Mouse (Mus musculus) midbrain, postnatal 0 days (tissue): ENCODE results near the gene Pth2. TPM values are rescaled to one million over a fixed set of nuclear protein-coding genes. Genes with fewer than 3 reads are reported as not detected.

ENCODE experiments used
- ATAC-seq: fragments of 200-750 bp; cut with Nextera tagmentation; 2 replicates; pipeline ENCODE4 v1.8.0; 2017; ENCODE audit warnings: moderate number of reproducible peaks, mild to moderate bottlenecking, moderate TSS enrichment, moderate library complexity; ENCODE audit not compliant: low FRiP score
- DNase-seq: peaks from one replicate; pipeline ENCODE4 v3.0.0-alpha.2; 2015; ENCODE audit warnings: low spot score
- H3K27ac ChIP-seq: fragments of 300-500 bp; sonication (generic); 2 replicates; pipeline ENCODE4 v1.5.1; 2014; ENCODE audit warnings: low read depth, mild to moderate bottlenecking, low read length, mixed read lengths
- H3K27me3 ChIP-seq: fragments of 300-500 bp; sonication (generic); 2 replicates; pipeline ENCODE4 v1.6.1; 2014; ENCODE audit warnings: low read length, control low read depth, mixed read lengths; ENCODE audit not compliant: insufficient read depth
- H3K36me3 ChIP-seq: fragments of 300-500 bp; sonication (generic); 2 replicates; pipeline ENCODE4 v1.6.1; 2014; ENCODE audit warnings: low read length, control low read depth, mixed read lengths; ENCODE audit not compliant: insufficient read depth
- H3K4me1 ChIP-seq: fragments of 300-500 bp; sonication (generic); 2 replicates; pipeline ENCODE4 v1.6.1; 2014; ENCODE audit warnings: mild to moderate bottlenecking, control low read depth, antibody characterized with exemption, low read length, mixed read lengths; ENCODE audit not compliant: insufficient read depth
- H3K4me2 ChIP-seq: fragments of 300-500 bp; sonication (generic); 2 replicates; pipeline ENCODE4 v1.6.1; 2014; ENCODE audit warnings: low read depth, mild to moderate bottlenecking, low read length, mixed read lengths; ENCODE audit not compliant: poor library complexity, severe bottlenecking
- H3K4me3 ChIP-seq: fragments of 300-500 bp; sonication (generic); 2 replicates; pipeline ENCODE4 v1.5.1; 2014; ENCODE audit warnings: low read depth, mild to moderate bottlenecking, low read length, moderate library complexity
- H3K9ac ChIP-seq: fragments of 300-500 bp; sonication (generic); replicated peaks from 2 replicates; pipeline ENCODE4 v1.6.1; 2014; ENCODE audit warnings: mild to moderate bottlenecking, low read length, moderate library complexity, mixed read lengths; ENCODE audit not compliant: poor library complexity, severe bottlenecking
- H3K9me3 ChIP-seq: fragments of 300-500 bp; sonication (generic); 2 replicates; pipeline ENCODE4 v1.6.1; 2016; ENCODE audit warnings: low read length, control low read depth
- CTCF ChIP-seq: IDR thresholded peaks from 2 replicates; pipeline ENCODE4 v1.5.1; 2016; ENCODE audit warnings: antibody characterized with exemption, mild to moderate bottlenecking
- WGBS: fragments of 180-500 bp; shearing (Covaris S2); extraction: QIAGEN DNeasy Blood & Tissue Kit; methylation state at CpG from one replicate; pipeline ENCODE4 v1.1.7; 2014; 5-methylcytosine and 5-hydroxymethylcytosine counted together
- polyA plus RNA-seq: library from polyadenylated mRNA; unstranded; fragments of >200 nt; fragmentation: Nextera tagmentation; extraction: Ambion mirVana; gene quantifications from 2 replicates; pipeline ENCODE4 v1.2.1, GENCODE M21; 2015
- total RNA-seq: library from RNA; depleted of rRNA; stranded (reverse); fragments of >200 nt; gene quantifications from 2 replicates; pipeline ENCODE4 v1.2.3, GENCODE M21; 2014

The Pth2 gene
- total and polyA plus RNA-seq, 2 experiments from 2014 or later = 0.93 TPM; not detected in 1

DNA sequence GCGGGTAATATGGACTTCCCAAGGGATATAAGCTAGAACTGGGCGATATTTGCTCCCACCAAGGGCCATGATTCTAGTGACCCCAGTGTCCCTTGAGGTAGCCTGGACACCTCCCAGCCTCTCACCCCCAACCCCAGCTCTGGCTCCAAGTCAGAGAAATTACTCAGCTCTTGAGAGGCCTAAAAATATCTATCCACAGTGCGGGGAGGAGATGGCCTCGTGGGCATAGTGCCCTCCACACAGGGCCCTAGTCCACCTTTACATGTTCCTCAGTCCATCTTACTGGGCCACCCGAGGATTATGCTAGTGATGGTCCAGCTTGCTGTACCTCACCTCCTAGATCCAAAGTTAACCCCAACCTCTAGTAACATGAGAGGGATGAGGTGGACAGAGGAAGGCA is 16.0 kb upstream of the Pth2 start:
- Histone ChIP-seq H3K27me3 (peaks cover 58% of the 10 kb centered on the region), H3K9ac (no peak overlapping the region), H3K4me1 (peaks cover 12% of the 10 kb centered on the region; the same call in 1 of the 2 replicates), H3K4me3 (no peak overlapping the region), H3K9me3 (no peaks in the 10 kb centered on the region), H3K27ac (no peak overlapping the region), H3K36me3 (peaks cover 6% of the 10 kb centered on the region), H3K4me2 (no peak overlapping the region)
- WGBS = 71% methylated on average over 5 of the region's 5 CpGs
- ATAC-seq (no peak), DNase-seq (no peak)
- no peak for TF ChIP-seq CTCF

DNA sequence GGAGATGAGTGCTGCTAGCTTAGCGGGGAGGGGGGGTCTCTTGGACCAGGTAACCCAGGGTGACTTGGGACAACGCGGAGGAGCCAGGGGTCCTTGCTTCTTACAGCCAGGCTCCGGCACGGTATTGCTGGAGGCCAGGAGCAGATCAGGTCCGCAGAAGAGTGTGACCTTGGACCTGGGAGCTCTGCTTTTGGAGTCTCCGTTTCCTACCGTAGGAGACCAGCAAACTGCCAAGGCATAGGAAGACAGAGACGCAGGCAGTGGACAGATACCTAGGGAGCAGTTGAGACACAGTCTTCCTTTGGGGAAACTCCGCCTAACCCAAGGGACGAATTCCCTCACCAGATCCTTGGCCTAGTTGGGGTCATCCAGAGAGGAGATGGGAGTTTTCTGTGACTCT is 15.1 kb upstream of the Pth2 start:
- H3K27ac ChIP-seq = no peak overlapping the region
- WGBS = 44% methylated on average over 11 of the region's 11 CpGs
- H3K4me2 ChIP-seq = no peak overlapping the region
- no peaks in the 10 kb centered on the region for H3K9me3 ChIP-seq
- no peak for TF ChIP-seq CTCF
- no peak overlapping the region for H3K4me3 ChIP-seq
- H3K27me3 ChIP-seq = peaks cover 58% of the 10 kb centered on the region
- DNase-seq = no peak
- H3K4me1 ChIP-seq = peaks cover 12% of the 10 kb centered on the region; the same call in 1 of the 2 replicates
- H3K9ac ChIP-seq = no peak overlapping the region
- no peaks in the 10 kb centered on the region for H3K36me3 ChIP-seq
- ATAC-seq = no peak

DNA sequence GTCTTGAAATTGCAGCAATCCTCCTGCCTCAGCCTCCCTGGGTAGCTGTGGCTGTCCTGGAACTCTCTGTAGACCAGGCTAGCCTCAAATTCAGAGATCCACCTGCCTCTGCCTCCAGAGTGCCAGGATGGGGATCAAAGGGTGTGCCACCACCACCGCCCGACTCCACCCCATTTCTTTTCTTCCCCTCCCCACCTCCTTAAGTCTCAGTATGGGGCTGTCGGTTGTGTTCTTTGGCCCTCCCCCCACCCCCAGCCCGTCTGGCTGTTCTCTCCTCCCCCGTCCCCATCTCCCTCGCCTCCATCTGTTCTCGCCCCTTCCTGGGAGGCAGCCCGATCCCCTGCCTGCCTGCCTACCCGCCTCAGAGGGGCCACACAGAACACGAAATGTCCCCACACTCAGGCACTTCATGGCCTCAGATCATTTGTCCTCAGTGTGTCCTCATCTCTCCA is 13.8 kb upstream of the Pth2 start:
- TF ChIP-seq CTCF = no peak
- WGBS = 14% methylated on average over 10 of the region's 10 CpGs
- Histone ChIP-seq H3K27me3 (peaks cover 58% of the 10 kb centered on the region), H3K4me1 (peaks cover 12% of the 10 kb centered on the region; the same call in 1 of the 2 replicates), H3K4me3 (no peak overlapping the region), H3K9me3 (no peaks in the 10 kb centered on the region), H3K27ac (no peak overlapping the region), H3K4me2 (no peak overlapping the region), H3K9ac (no peak overlapping the region), H3K36me3 (no peaks in the 10 kb centered on the region)
- no peak for ATAC-seq
- no peak for DNase-seq

DNA sequence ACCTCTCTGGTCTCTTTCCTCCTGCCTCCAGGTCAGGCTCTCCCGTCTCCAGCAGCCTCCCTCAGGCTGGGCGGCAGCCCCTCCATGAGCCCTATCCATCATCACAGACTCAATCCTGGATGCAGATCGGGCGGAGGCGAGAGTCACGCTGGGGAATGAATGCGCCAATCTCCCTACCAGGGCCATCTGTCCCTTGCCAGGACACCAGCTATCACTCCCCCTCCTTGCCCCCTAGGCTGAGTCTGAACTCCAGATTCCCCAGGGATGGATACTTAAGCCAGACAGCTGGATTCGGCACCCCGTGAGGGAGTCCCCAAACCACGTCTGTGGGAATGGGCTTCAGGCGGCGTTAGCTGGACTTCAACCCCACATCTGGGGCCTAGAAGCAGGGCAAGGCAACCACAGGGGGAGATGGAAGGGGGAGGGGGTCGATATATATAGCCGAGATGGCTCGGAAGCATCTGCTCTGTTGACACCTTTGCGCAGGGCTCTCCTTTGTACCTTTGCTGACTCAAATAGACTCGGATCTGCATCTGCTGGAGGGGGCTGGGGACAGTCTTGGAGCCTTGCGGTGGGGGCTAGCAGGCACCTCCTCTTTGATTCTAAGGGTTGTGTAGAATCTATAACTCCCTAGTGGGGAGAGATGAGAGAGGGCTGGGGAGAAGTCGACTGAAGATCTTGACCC is 12.9 kb upstream of the Pth2 start:
- H3K4me3 ChIP-seq = 0 out of 2 replicates have a peak overlapping the region, but pooled peaks have one; percentile 17
- H3K27me3 ChIP-seq = peaks cover 58% of the 10 kb centered on the region
- H3K27ac ChIP-seq = no peak overlapping the region
- no peaks in the 10 kb centered on the region for H3K9me3 ChIP-seq
- no peaks in the 10 kb centered on the region for H3K36me3 ChIP-seq
- no peak for ATAC-seq
- WGBS = 4% methylated on average over 19 of the region's 19 CpGs
- H3K4me2 ChIP-seq = peak overlapping the region; percentile 9; the same call in 1 of the 2 replicates
- DNase-seq = no peak
- TF ChIP-seq CTCF = no peak
- no peak overlapping the region for H3K9ac ChIP-seq
- H3K4me1 ChIP-seq = peaks cover 7% of the 10 kb centered on the region; the same call in 1 of the 2 replicates

DNA sequence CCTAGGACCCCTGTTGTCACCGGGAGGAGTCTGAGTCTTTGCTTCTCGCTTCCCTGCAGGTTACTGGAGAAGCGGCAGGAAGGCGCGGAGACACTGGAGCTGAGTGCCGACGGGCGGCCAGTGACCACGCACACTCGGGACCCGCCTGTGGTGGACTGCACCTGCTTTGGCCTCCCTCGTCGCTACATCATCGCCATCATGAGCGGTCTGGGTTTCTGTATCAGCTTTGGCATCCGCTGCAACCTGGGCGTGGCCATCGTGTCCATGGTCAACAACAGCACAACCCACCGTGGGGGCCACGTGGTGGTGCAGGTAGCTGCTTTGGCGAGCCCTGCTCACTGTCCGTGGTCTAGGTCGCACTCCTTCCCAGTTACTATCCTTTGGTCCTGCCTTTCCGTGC is 12.1 kb upstream of the Pth2 start:
- TF ChIP-seq CTCF = no peak
- no peak overlapping the region for H3K27ac ChIP-seq
- ATAC-seq = no peak
- WGBS = 4% methylated on average over 24 of the region's 24 CpGs
- peak overlapping the region; percentile 17; the same call in 1 of the 2 replicates for H3K4me3 ChIP-seq
- H3K4me2 ChIP-seq = peak overlapping the region; percentile 13; the same call in 1 of the 2 replicates
- H3K9me3 ChIP-seq = no peaks in the 10 kb centered on the region
- H3K4me1 ChIP-seq = peaks cover 7% of the 10 kb centered on the region; the same call in 1 of the 2 replicates
- H3K9ac ChIP-seq = no peak overlapping the region
- no peaks in the 10 kb centered on the region for H3K36me3 ChIP-seq
- H3K27me3 ChIP-seq = peaks cover 58% of the 10 kb centered on the region
- no peak for DNase-seq

DNA sequence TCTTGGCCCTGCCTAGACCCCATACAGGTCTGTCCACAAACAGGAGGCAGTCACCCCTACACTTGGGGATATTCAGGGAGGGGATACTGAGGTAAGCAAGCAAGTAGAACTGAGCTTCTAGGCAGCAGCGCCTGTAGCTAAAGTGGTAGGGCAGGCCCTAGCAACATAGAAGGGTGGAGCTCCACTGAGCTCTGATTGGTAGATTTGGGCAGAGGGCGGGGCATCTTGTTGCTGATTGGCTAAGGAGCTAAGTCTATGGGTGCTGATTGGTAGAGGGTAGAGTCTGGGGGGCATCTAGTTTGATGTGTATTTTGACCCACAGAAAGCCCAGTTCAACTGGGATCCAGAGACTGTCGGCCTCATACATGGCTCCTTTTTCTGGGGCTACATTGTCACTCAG is 11.3 kb upstream of the Pth2 start:
- DNase-seq = no peak

More for the DNA sequence above, 11.3 kb upstream of the Pth2 start:
- WGBS = 94% methylated on average over 3 of the region's 3 CpGs
- Histone ChIP-seq H3K4me2 (no peak overlapping the region), H3K9me3 (no peaks in the 10 kb centered on the region), H3K27me3 (peaks cover 56% of the 10 kb centered on the region), H3K4me3 (no peak overlapping the region), H3K4me1 (peaks cover 4% of the 10 kb centered on the region; the same call in 1 of the 2 replicates), H3K27ac (no peak overlapping the region), H3K9ac (no peak overlapping the region), H3K36me3 (no peaks in the 10 kb centered on the region)
- ATAC-seq = no peak
- TF ChIP-seq CTCF = no peak
